Mouse (Mus musculus) liver, adult 2 months (tissue): ENCODE data around the gene Cygb.
A peak's percentile ranks its signal among the peaks of the same experiment; 100 is the strongest.

Source experiments
- CTCF ChIP-seq: fragments of 200-500 bp; IDR thresholded peaks from 2 replicates; pipeline ENCODE4 v1.5.1; 2011; ENCODE audit warnings: low read depth, low read length, control low read depth
- POLR2A ChIP-seq: fragments of 200-500 bp; IDR thresholded peaks from 2 replicates; pipeline ENCODE4 v1.6.1; 2011; ENCODE audit warnings: low read length, control low read depth; ENCODE audit not compliant: insufficient read depth; ENCODE audit errors: extremely low read depth

DNA sequence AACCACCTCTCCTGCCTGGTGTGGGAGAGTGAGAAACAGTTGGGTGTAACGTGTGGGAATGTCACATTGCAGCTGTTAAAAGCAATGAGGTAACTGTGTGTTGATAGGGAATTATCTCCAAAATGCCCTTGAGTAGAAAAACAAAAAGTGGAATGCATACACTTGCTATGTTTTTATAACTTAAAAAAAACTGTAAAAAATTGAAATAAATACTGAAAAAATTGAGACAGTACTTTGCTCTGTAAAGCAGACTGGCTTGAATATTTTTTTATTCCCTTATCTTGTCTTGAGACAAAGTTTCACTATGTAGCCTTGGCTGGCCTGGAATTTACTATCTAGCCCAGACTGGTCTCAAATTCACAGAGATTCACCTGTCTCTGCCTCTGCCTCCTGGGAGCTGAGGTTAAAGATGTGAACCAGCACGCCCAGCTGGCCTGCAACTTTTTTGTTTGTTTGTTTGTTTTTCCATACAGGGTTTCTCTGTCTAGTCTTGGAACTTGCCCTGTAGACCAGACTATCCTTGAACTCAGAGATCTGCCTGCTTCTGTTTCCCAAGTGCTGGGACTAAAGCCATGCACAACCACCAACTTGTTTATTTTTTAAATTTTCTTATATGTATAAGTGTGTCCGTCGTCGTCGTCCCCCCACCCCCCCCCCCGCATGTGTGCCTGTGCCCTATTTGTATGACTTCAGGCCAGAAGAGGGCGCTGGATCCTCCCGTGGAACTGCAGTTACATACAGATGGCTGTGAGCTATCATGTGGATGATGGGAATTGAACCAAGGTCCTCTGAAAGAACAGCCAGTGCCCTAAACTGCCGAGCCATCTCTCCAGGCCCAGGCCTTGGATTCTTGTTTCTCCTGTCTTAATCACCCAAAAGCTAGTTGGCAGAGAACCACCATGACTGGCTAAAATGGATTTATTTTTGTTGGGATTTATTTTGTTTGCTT is 26.8 kb downstream of the Cygb start:
- TF ChIP-seq CTCF = peak; percentile 51; the same call in 1 of the 2 replicates
- no peak for TF ChIP-seq POLR2A
